Comparison of ENCODE assay signal across 8 mouse cellular contexts in the genomic region with DNA sequence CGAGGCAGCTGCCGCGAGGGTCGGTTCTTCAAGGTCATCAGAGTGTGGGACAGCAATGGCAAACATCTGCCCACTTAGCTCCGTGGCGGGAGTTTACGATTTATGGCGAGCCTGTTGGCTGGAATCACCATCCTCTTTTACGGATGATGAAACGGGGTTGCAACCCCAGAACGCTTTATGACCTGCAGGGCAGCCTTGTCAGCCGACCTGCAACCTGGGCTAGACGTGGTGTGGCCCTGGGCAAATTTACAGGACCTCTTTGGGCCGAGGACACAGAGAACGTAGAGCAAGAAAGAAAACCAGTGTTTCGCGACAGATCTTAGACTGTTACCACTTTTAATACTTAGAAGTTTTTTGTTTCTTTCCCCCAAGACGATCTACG. TPM values are rescaled to one million over a fixed set of nuclear protein-coding genes. Genes with fewer than 3 reads are reported as not detected.
DNase-seq lines count a peak whose midpoint lies in the region; ATAC-seq lines count a peak whose summit lies in the region.

A gene (minus strand): TSS at position 113 of the 382 bp plus-strand sequence.

- H3K27ac ChIP-seq in lung, embryonic 16.5 days (ENCODE audit: low read length) = peak within 1 kb of the TSS; percentile 94
- peak within 1 kb of the TSS; percentile 94 for H3K27ac ChIP-seq in brown adipose tissue, adult 24 weeks (replicated peaks; ENCODE audit: low read depth, low read length)
- peak within 1 kb of the TSS; percentile 85 for H3K27ac ChIP-seq in midbrain, embryonic 12.5 days (replicated peaks)

- no peak for ATAC-seq in lung, embryonic 16.5 days (ENCODE audit: low read depth)
- no peak for ATAC-seq in midbrain, embryonic 12.5 days (ENCODE audit: low FRiP score, low read depth)

- WGBS in lung, embryonic 16.5 days = under 1% methylated on average over 19 of the region's 19 CpGs
- 2% methylated on average over 19 of the region's 19 CpGs for WGBS in midbrain, embryonic 12.5 days

- peak within 1 kb of the TSS; percentile 95 for H3K9ac ChIP-seq in lung, embryonic 16.5 days (ENCODE audit: low read length)
- peak within 1 kb of the TSS; percentile 86 for H3K9ac ChIP-seq in midbrain, embryonic 12.5 days (replicated peaks)

- peaks cover 13% of the 10 kb centered on the region for H3K36me3 ChIP-seq in lung, embryonic 16.5 days (ENCODE audit: control insufficient read depth, insufficient read depth, low read length)
- peaks cover 19% of the 10 kb centered on the region for H3K36me3 ChIP-seq in midbrain, embryonic 12.5 days

- no peak for DNase-seq in lung, postnatal 14 days
- DNase-seq in gonadal fat pad, adult 2 months (ENCODE audit: low read depth) = no peak
- no peak for DNase-seq in layer of hippocampus, postnatal 10 days (ENCODE audit: low spot score in 2 of 2)
- no peak for DNase-seq in urinary bladder, postnatal 4 days (ENCODE audit: low spot score in 2 of 2)
- no peak for DNase-seq in thymus, adult 18-20 months

- peak within 1 kb of the TSS; percentile 95 for H3K4me2 ChIP-seq in lung, embryonic 16.5 days (ENCODE audit: low read depth, low read length)
- H3K4me2 ChIP-seq in midbrain, embryonic 12.5 days (replicated peaks) = peak within 1 kb of the TSS; percentile 90

- H3K9me3 ChIP-seq in lung, embryonic 16.5 days (ENCODE audit: control insufficient read depth, low read length) = no peaks in the 10 kb centered on the region
- no peaks in the 10 kb centered on the region for H3K9me3 ChIP-seq in midbrain, embryonic 12.5 days

- peaks cover 24% of the 10 kb centered on the region for H3K4me1 ChIP-seq in lung, embryonic 16.5 days (replicated peaks; ENCODE audit: control insufficient read depth, insufficient read depth, low read length)
- peaks cover 4% of the 10 kb centered on the region; the same call in 1 of the 2 replicates for H3K4me1 ChIP-seq in brown adipose tissue, adult 24 weeks (ENCODE audit: control insufficient read depth, insufficient read depth, insufficient read length, low read length)
- H3K4me1 ChIP-seq in midbrain, embryonic 12.5 days = peaks cover 34% of the 10 kb centered on the region

- H3K4me3 ChIP-seq in lung, embryonic 16.5 days (ENCODE audit: low read length) = peak within 1 kb of the TSS; percentile 97
- peak within 1 kb of the TSS; percentile 73 for H3K4me3 ChIP-seq in brown adipose tissue, adult 24 weeks (ENCODE audit: insufficient read depth, low read depth, low read length)
- H3K4me3 ChIP-seq in midbrain, embryonic 12.5 days = peak within 1 kb of the TSS; percentile 83

- no peaks in the 10 kb centered on the region for H3K27me3 ChIP-seq in lung, embryonic 16.5 days (ENCODE audit: control insufficient read depth, insufficient read depth, low read depth, low read length)
- no peaks in the 10 kb centered on the region; the same call in 1 of the 2 replicates for H3K27me3 ChIP-seq in midbrain, embryonic 12.5 days

RNA-seq across cellular contexts. Expression of the gene that starts here (rescaled TPM):
- 234 and 252 TPM in 2 replicates for polyA plus RNA-seq in lung, embryonic 16.5 days (2015; fragmentation: Nextera tagmentation; extraction: Ambion mirVana)
- 397 and 609 TPM in 2 replicates for polyA plus RNA-seq in brown adipose tissue, adult 24 weeks (2012; ENCODE audit: insufficient read depth, insufficient read length, missing spikeins)
- 297 and 389 TPM in 2 replicates for polyA plus RNA-seq in gonadal fat pad, adult 2 months (2012; rRNA removed)
- 10 to 100 TPM; 74.8 to 80.1 TPM for total RNA-seq in layer of hippocampus, postnatal 10 days (2021)
- polyA plus RNA-seq in midbrain, embryonic 12.5 days (2016; fragmentation: Nextera tagmentation; extraction: Ambion mirVana) = 163 and 173 TPM in 2 replicates
